Mouse (Mus musculus) embryonic facial prominence, embryonic 13.5 days (tissue): Measurements from ENCODE around the gene Arrdc1. TPM values are rescaled to one million over a fixed set of nuclear protein-coding genes. Genes with fewer than 3 reads are reported as not detected.

Source experiments
- ATAC-seq: fragments of 200-750 bp; cut with Nextera tagmentation; 2 replicates; pipeline ENCODE4 v1.8.0; 2017; ENCODE audit warnings: low read depth; ENCODE audit not compliant: insufficient number of reproducible peaks, insufficient read depth, low FRiP score, low TSS enrichment
- H3K27ac ChIP-seq: fragments of 300-500 bp; sonication (generic); 2 replicates; pipeline ENCODE4 v1.5.1; 2015; ENCODE audit warnings: moderate library complexity, mild to moderate bottlenecking, inconsistent platforms
- H3K27me3 ChIP-seq: fragments of 300-500 bp; sonication (generic); 2 replicates; pipeline ENCODE4 v1.6.1; 2015; ENCODE audit warnings: mild to moderate bottlenecking, inconsistent platforms
- H3K36me3 ChIP-seq: fragments of 300-500 bp; sonication (generic); 2 replicates; pipeline ENCODE4 v1.6.1; 2015; ENCODE audit warnings: mild to moderate bottlenecking, inconsistent platforms
- H3K4me1 ChIP-seq: fragments of 300-500 bp; sonication (generic); 2 replicates; pipeline ENCODE4 v1.6.1; 2015; ENCODE audit warnings: inconsistent platforms
- H3K4me2 ChIP-seq: fragments of 300-500 bp; sonication (generic); 2 replicates; pipeline ENCODE4 v1.6.1; 2015; ENCODE audit warnings: moderate library complexity, mild to moderate bottlenecking, inconsistent platforms
- H3K4me3 ChIP-seq: fragments of 300-500 bp; sonication (generic); 2 replicates; pipeline ENCODE4 v1.5.1; 2015; ENCODE audit warnings: mild to moderate bottlenecking, inconsistent platforms
- H3K9ac ChIP-seq: fragments of 300-500 bp; sonication (generic); 2 replicates; pipeline ENCODE4 v1.6.1; 2015; ENCODE audit warnings: mild to moderate bottlenecking, inconsistent platforms
- H3K9me3 ChIP-seq: fragments of 300-500 bp; sonication (generic); 2 replicates; pipeline ENCODE4 v1.6.1; 2016; ENCODE audit warnings: inconsistent platforms
- WGBS: fragments of 180-500 bp; shearing (Covaris S2); methylation state at CpG from one replicate; pipeline ENCODE4 v1.1.7; 2015; ENCODE audit warnings: mixed read lengths; 5-methylcytosine and 5-hydroxymethylcytosine counted together
- microRNA-seq: library from miRNA; unstranded; fragments of <30 nt; microRNA quantifications from one replicate; pipeline ENCODE4, GENCODE M21; 2016
- polyA plus RNA-seq: library from polyadenylated mRNA; unstranded; fragments of >200 nt; fragmentation: Nextera tagmentation; extraction: Ambion mirVana; gene quantifications from 2 replicates; pipeline ENCODE4 v1.2.1, GENCODE M21; 2015

Arrdc1 gene
- polyA plus RNA-seq, 1 experiment from 2014 or later: 34.8 TPM

DNA sequence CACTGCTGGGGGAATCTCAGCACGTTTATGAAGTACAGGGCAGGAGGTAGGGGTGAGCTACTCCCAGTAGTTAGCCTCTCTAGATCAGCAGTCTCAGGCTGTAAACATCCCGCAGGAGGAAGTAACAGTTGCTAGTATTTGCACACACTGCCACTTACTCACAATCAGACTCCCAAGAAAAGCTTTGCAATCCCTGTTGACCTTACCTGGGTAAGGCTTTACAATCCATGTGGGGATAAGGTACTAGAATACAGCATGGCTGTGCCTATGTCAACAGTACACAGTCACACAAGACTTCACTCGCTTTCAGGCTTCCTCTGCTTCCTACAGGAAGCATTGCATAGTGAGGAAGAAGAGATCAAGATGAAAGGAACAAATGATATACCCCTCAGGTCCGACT is 38.3 kb downstream of the Arrdc1 start:
- H3K4me3 ChIP-seq: no peak overlapping the region
- H3K4me2 ChIP-seq: no peak overlapping the region
- no peak overlapping the region for H3K9ac ChIP-seq
- peaks cover 8% of the 10 kb centered on the region; the same call in 1 of the 2 replicates for H3K36me3 ChIP-seq
- WGBS: 79% methylated on average over 4 of the region's 4 CpGs
- no peak for ATAC-seq
- H3K4me1 ChIP-seq: peaks cover 13% of the 10 kb centered on the region
- no peaks in the 10 kb centered on the region for H3K9me3 ChIP-seq
- H3K27ac ChIP-seq: no peak overlapping the region
- H3K27me3 ChIP-seq: no peaks in the 10 kb centered on the region

DNA sequence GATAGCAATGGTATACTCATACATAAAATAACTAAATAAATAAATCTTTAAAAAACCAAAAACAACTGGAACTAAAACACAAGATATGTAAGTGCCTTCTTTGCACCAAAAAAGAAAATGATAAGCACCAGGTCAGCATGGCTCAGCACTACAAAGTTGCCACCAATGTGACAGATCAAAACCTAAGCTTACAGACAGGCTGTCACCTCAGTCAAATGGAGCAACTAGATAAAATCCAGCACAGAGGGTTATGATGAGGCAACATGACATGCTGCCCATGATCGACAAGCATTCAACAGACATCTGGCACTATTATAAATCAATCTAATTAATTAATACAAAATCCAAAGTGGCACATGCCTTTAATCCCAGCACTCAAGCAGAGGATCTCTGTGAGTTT is 40.8 kb downstream of the Arrdc1 start:
- WGBS: 91% methylated on average over 1 of the region's 1 CpGs
- Histone ChIP-seq H3K4me1 (peaks cover 4% of the 10 kb centered on the region), H3K9ac (no peak overlapping the region), H3K9me3 (no peaks in the 10 kb centered on the region), H3K36me3 (peaks cover 10% of the 10 kb centered on the region; the same call in 1 of the 2 replicates), H3K4me2 (no peak overlapping the region), H3K27me3 (no peaks in the 10 kb centered on the region), H3K4me3 (no peak overlapping the region), H3K27ac (no peak overlapping the region)
- ATAC-seq: no peak

DNA sequence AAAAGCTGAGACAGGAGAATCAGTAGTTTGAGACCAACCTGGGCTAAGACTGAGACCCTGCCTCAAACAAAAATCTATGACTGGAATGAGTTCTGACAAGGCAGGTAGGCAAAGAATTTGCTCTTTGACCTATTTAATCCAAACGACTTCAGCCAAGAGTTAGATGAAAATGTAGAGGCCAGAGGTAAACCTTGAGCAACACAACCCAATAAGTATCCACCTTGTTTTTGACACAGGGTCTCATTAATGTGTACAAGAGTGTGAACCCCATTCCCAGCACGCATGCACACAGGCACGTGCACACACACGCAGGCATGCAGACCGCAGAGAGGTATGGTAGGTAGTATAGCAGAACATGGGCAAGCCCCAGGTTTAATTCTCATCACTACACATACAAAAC is 42.7 kb downstream of the Arrdc1 start:
- H3K36me3 ChIP-seq: peaks cover 7% of the 10 kb centered on the region; the same call in 1 of the 2 replicates
- H3K4me2 ChIP-seq: no peak overlapping the region
- no peaks in the 10 kb centered on the region for H3K27me3 ChIP-seq
- 79% methylated on average over 5 of the region's 5 CpGs for WGBS
- no peak overlapping the region for H3K4me3 ChIP-seq
- ATAC-seq: no peak
- peaks cover 4% of the 10 kb centered on the region for H3K4me1 ChIP-seq
- no peaks in the 10 kb centered on the region for H3K9me3 ChIP-seq
- no peak overlapping the region for H3K27ac ChIP-seq
- H3K9ac ChIP-seq: no peak overlapping the region

DNA sequence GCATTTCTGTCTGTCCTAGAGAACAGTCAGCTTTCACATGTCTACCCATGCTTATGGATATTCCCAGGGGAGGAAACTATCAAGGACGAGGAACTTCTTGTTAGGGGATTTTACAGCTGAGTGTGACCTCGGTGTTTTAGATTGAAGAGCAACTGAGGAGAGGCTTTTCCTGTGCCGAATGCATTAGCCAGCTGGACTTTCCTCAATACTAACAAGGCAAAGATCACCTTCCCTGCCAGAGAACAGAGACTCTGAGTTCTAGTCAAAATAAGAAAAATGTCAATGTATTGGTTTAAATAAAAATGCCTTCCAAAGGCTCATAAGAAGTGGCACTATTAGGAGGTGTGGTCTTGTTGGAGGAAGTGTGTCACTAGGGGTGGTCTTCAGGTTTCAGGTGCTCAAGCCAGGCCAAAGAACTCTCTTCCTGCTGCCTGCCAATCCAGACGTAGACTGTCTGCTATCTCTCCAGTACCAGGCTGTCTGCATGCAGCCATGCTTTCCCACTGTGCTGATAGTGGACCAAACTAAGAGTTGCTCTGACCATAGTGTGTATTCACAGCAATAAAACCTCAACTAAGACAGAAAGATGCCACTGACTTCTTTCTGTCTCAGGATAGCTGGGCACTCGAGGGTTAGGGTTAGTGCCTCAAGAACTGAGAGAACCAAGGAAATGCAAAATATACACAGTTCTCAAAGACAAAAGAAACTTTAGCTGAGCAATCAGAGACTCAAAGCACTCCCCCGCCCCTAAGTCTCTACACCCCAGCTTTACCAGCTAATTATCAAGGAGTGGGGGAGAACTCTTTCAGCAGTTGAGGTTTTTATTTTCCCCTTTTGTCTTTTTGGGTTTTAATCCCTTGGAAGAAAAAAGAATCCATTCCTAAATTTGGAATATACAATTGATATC is 44.3 kb downstream of the Arrdc1 start:
- no peaks in the 10 kb centered on the region for H3K27me3 ChIP-seq
- no peak overlapping the region for H3K4me2 ChIP-seq
- H3K4me3 ChIP-seq: no peak overlapping the region
- peaks cover 16% of the 10 kb centered on the region for H3K36me3 ChIP-seq
- H3K9ac ChIP-seq: no peak overlapping the region
- 78% methylated on average over 6 of the region's 6 CpGs for WGBS
- H3K27ac ChIP-seq: no peak overlapping the region
- H3K4me1 ChIP-seq: no peaks in the 10 kb centered on the region
- no peaks in the 10 kb centered on the region for H3K9me3 ChIP-seq
- ATAC-seq: no peak

DNA sequence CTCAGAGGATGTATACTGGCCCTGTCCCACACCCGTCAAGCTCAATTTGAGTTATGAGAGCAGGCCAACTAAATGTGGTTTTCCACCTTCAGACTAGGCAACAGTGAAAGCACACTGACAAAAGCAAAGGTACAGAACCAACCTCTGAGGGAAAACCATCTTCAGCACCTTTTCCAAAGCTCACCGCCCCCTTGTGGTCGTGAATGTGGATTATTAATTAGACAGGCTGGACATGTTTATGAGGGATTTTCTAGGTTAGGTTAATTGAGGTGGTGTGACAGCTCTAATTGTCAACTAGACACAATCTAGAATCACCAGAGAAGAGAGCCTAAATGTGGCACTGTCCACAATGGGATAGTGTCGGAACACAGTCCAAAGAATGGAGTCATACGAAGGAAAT is 46.2 kb downstream of the Arrdc1 start:
- ATAC-seq: no peak
- WGBS: 86% methylated on average over 5 of the region's 5 CpGs
- no peaks in the 10 kb centered on the region for H3K4me1 ChIP-seq

DNA sequence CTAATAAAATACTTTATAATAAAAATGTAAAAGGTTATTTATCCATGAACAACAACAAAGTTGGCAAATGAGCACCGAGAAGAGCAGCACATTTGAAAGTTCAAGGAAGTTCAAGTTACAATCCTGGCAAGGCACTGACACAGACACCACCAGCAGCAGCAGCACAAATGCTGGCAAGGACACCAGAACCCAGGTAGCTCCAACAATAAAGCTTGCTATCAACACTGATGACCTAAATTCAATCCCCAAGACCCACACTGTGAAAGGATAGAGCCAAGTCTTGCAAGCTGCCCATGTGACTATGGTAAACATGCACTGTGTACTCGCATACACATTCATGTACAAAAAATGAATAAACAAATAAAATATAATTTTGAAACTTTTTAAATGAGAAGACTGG is 54.4 kb downstream of the Arrdc1 start:
- H3K36me3 ChIP-seq: peaks cover 72% of the 10 kb centered on the region
- no peaks in the 10 kb centered on the region for H3K27me3 ChIP-seq
- no peak overlapping the region for H3K4me3 ChIP-seq
- ATAC-seq: no peak
- no peak overlapping the region for H3K27ac ChIP-seq
- no peaks in the 10 kb centered on the region for H3K9me3 ChIP-seq
- H3K9ac ChIP-seq: no peak overlapping the region
- H3K4me1 ChIP-seq: no peaks in the 10 kb centered on the region
- H3K4me2 ChIP-seq: no peak overlapping the region
- 86% methylated on average over 2 of the region's 2 CpGs for WGBS

More for the DNA sequence above, 46.2 kb downstream of the Arrdc1 start:
- Histone ChIP-seq H3K9ac (no peak overlapping the region), H3K36me3 (peaks cover 27% of the 10 kb centered on the region), H3K4me3 (no peak overlapping the region), H3K27ac (no peak overlapping the region), H3K27me3 (no peaks in the 10 kb centered on the region), H3K4me2 (no peak overlapping the region), H3K9me3 (no peaks in the 10 kb centered on the region)

Small RNAs within 50 kb of the gene (microRNA-seq; reads per million reads assigned to microRNA genes)
- gene Gm22875: not detected

Other genes starting within 250 kb of the Arrdc1 start
- 2.4 and 3.6 TPM in 2 replicates for gene Cacna1b, start 172.1 kb downstream of the Arrdc1 start, polyA plus RNA-seq
- gene Ehmt1, start 15.6 kb downstream of the Arrdc1 start, polyA plus RNA-seq: 115 and 119 TPM in 2 replicates
- gene Zmynd19, start 14.5 kb upstream of the Arrdc1 start, polyA plus RNA-seq: 15.9 and 17.2 TPM in 2 replicates
- 37.7 and 40.3 TPM in 2 replicates for gene Dph7, start 27.1 kb upstream of the Arrdc1 start, polyA plus RNA-seq
- 145 and 153 TPM in 2 replicates for gene Mrpl41, start 39.8 kb upstream of the Arrdc1 start, polyA plus RNA-seq
- 5.6 and 7.1 TPM in 2 replicates for gene Pnpla7, start 40.8 kb upstream of the Arrdc1 start, polyA plus RNA-seq
- gene Nsmf, start 119.1 kb upstream of the Arrdc1 start, polyA plus RNA-seq: 82.5 and 87.4 TPM in 2 replicates
- gene Entpd8, start 145.1 kb upstream of the Arrdc1 start, polyA plus RNA-seq: not detected in 2 replicates
- gene Noxa1, start 159.9 kb upstream of the Arrdc1 start, polyA plus RNA-seq: 0.17 TPM in 1 of 2 replicates, not detected in the other
- 15.0 and 16.7 TPM in 2 replicates for gene Nrarp, start 245.5 kb upstream of the Arrdc1 start, polyA plus RNA-seq